Mouse (Mus musculus) embryonic facial prominence, embryonic 10.5 days (tissue): ENCODE measurements around the gene Nup85. TPM values are rescaled to one million over a fixed set of nuclear protein-coding genes. Genes with fewer than 3 reads are reported as not detected.

Experiments
- DNase-seq: peaks from one replicate; pipeline ENCODE4 v3.0.0-alpha.2; 2017; ENCODE audit warnings: low spot score
- H3K27ac ChIP-seq: fragments of 300-500 bp; sonication (generic); replicated peaks from 2 replicates; pipeline ENCODE4 v1.5.1; 2016; ENCODE audit warnings: mild to moderate bottlenecking
- H3K27me3 ChIP-seq: fragments of 300-500 bp; sonication (generic); replicated peaks from 2 replicates; pipeline ENCODE4 v1.6.1; 2016; ENCODE audit warnings: low read depth, mild to moderate bottlenecking; ENCODE audit not compliant: poor library complexity, severe bottlenecking
- H3K36me3 ChIP-seq: fragments of 300-500 bp; sonication (generic); replicated peaks from 2 replicates; pipeline ENCODE4 v1.6.1; 2016; ENCODE audit warnings: mild to moderate bottlenecking, moderate library complexity
- H3K4me1 ChIP-seq: fragments of 300-500 bp; sonication (generic); 2 replicates; pipeline ENCODE4 v1.6.1; 2016
- H3K4me3 ChIP-seq: fragments of 300-500 bp; sonication (generic); 2 replicates; pipeline ENCODE4 v1.5.1; 2016; ENCODE audit warnings: mild to moderate bottlenecking, moderate library complexity
- H3K9me3 ChIP-seq: fragments of 300-500 bp; sonication (generic); 2 replicates; pipeline ENCODE4 v1.6.1; 2016; ENCODE audit warnings: mild to moderate bottlenecking
- WGBS: fragments of 180-500 bp; shearing (Covaris S2); methylation state at CpG from one replicate; pipeline ENCODE4 v1.1.7; 2016; 5-methylcytosine and 5-hydroxymethylcytosine counted together
- polyA plus RNA-seq: library from polyadenylated mRNA; unstranded; fragments of >200 nt; fragmentation: Nextera tagmentation; extraction: Ambion mirVana; gene quantifications from 2 replicates; pipeline ENCODE4 v1.2.1, GENCODE M21; 2016

The Nup85 gene
- polyA plus RNA-seq, 1 experiment from 2014 or later = 252 TPM

DNA sequence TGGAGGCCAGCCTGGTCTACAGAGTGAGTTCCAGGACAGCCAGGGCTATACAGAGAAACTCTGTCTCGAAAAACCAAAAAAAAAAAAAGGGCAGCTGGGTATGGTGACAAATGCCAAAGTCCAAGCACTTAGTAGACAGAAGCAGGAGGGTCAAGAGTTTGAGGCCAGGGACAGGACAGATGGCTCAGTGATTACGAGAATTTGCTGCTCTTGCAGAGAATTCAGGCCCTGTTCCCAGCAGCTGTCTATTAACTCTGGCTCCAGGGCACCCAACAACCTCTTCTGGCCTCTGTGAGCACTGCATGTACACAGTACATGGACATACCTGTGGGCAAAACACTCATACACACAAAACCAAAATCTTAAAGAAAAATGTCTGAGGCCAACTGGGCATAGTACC is 53.8 kb downstream of the Nup85 start:
- H3K4me1 ChIP-seq = peaks cover 9% of the 10 kb centered on the region
- H3K27ac ChIP-seq = no peak overlapping the region
- H3K36me3 ChIP-seq = peaks cover 76% of the 10 kb centered on the region
- H3K27me3 ChIP-seq = no peaks in the 10 kb centered on the region
- no peak overlapping the region for H3K4me3 ChIP-seq
- H3K9me3 ChIP-seq = no peaks in the 10 kb centered on the region
- WGBS = 80% methylated on average over 2 of the region's 2 CpGs
- no peak for DNase-seq

DNA sequence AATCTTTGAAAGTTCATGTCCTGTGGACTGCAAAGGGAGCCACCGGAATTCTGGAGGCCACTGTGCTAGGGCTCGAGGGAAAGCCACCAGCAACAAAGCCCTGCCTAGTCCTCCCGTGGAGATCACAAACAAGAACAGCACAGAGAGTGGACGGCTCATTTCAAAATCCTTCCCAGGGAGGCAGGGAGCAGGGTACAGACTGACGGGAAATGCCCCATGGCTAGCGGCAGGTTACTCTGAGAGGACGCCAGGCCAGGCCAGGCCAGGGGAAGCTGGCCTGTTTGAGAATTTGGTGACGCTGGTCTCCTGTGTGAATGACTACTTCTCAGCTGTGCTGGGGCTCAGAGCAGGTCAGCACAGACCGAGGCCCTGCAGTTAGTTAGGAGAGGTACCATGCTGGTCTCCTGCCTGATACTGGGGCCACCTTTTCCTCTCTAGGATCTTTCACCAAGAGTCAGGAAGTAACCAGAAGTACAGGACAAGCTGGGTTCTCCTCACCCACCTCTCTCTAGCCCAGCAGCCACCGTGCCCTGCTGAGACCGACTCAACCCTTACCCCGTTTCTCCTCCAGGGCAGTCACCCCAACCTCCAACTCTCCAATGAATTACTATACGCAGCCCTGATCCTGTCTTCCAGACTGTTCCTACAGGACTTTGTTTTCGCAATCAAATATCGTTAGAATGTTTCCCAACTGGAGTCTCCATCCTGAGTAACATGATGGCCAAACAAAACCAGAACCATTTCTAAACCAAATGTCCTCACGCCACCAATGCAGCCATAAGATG is 54.7 kb downstream of the Nup85 start:
- H3K9me3 ChIP-seq = no peaks in the 10 kb centered on the region
- H3K4me3 ChIP-seq = no peak overlapping the region
- DNase-seq = no peak
- no peaks in the 10 kb centered on the region for H3K4me1 ChIP-seq
- WGBS = 89% methylated on average over 16 of the region's 16 CpGs
- no peak overlapping the region for H3K27ac ChIP-seq
- peaks cover 84% of the 10 kb centered on the region for H3K36me3 ChIP-seq
- no peaks in the 10 kb centered on the region for H3K27me3 ChIP-seq

DNA sequence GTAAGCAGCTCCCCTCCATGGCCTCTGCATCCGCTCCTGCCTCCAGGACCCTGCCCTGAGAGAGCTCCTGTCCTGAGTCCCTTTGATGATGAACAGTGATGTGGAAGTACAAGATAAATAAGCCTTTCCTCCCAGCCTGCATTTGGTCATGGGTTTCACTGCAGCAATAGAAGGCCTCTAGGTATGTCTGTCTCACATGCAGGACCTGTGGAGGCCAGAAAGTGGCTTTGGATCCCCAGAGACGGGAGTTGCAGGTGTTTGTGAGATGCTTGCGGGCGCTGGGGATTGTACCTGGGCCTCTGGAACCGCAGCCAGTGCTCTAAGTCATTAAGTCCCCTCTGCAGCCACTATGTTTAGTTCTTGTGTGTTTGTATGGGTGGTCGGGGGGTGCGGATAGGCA is 55.7 kb downstream of the Nup85 start:
- H3K4me3 ChIP-seq = no peak overlapping the region
- WGBS = 93% methylated on average over 7 of the region's 7 CpGs
- no peak overlapping the region for H3K27ac ChIP-seq
- no peak for DNase-seq
- peaks cover 75% of the 10 kb centered on the region for H3K36me3 ChIP-seq
- no peaks in the 10 kb centered on the region for H3K9me3 ChIP-seq
- H3K4me1 ChIP-seq = no peaks in the 10 kb centered on the region
- no peaks in the 10 kb centered on the region for H3K27me3 ChIP-seq

DNA sequence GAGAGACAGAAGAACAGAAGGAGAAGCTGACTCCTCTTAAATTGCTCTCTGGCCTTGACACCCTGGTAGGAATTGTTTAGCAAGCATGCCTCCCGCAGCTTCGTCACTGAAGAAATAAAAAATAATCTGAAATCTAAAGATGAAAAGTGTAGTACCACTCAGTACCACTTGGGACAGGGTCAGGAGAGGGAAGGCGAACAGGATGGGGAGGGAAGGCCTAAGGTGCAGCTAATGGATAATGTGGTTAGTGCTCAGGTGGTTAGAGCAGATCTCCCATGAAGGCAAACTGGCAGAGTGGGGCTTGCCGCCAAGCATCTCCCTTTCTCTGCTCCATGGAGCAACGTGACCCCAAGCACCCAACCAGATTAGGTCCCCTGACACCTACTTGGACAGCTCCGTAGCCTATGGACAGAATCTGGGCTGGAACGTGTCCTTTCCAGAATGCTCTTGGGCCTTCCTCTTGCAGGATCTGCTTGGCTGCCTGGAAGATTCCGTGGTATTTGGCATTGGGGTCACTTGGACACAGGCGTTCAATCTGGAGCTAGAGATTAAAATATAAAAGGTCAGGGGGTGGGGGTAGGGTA is 59.3 kb downstream of the Nup85 start:
- Histone ChIP-seq H3K9me3 (no peaks in the 10 kb centered on the region), H3K27ac (no peak overlapping the region), H3K4me3 (no peak overlapping the region), H3K4me1 (peaks cover 13% of the 10 kb centered on the region), H3K36me3 (peaks cover 52% of the 10 kb centered on the region), H3K27me3 (no peaks in the 10 kb centered on the region)
- WGBS = 79% methylated on average over 9 of the region's 9 CpGs
- DNase-seq = no peak

DNA sequence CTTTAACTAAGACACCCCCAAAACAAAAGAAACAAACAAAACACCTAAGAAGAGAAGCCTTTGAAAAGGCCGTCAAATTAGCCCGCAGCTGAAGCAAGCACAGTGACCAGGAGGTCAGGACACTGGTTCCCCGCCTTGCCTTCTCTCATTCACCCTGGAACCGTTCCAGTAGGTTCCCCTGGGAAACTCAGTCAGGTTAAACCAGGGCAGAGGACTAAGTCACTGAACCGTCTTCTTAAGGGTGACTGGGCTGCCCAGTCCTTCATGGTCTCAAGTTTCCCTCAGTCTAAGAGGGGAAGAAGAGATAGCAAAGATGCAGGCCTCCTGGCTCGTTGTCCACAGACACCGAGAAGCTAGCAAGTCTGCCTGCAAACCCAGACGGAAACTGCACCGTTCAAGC is 61.6 kb downstream of the Nup85 start:
- H3K9me3 ChIP-seq = no peaks in the 10 kb centered on the region
- H3K27me3 ChIP-seq = no peaks in the 10 kb centered on the region
- peak overlapping the region; percentile 16; the same call in 1 of the 2 replicates for H3K4me3 ChIP-seq
- WGBS = 83% methylated on average over 9 of the region's 9 CpGs
- DNase-seq = no peak
- peaks cover 33% of the 10 kb centered on the region for H3K36me3 ChIP-seq
- peaks cover 15% of the 10 kb centered on the region for H3K4me1 ChIP-seq
- no peak overlapping the region for H3K27ac ChIP-seq

DNA sequence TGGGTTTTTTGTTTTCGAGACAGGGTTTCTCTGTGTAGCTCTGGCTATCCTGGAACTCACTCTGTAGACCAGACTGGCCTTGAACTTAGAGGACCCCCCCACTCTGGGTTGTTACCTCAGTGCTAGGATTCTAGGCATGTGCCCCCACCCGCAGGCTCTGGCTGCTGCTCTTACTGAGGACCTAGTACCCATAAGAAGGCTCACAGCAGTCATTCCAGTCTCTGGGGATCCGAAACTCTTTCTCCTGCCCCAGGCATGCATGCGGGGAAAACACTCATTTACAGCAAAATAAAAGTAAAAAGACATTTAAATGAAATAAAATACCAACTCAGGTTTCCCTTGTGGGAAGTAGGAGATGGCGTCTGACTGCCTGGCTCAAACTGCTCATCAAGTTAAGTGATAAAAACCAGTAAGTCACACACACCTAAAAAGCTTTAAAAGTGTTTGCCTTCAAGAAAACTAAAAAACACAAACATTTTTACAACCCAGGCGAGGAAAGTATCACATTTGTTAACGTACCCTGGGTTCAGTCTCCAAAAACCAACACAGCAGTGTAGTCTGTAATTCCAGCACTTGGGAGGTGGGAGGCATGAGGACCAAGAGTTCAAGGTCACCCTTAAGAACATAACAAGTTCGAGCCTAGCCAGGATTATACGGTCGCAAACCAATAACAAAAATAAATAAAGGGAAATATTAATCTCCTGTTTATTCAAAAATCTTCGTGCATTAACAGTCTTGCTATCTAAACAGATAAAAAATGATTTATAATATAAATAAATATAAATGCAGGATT is 62.8 kb downstream of the Nup85 start:
- H3K27ac ChIP-seq = 0 out of 2 replicates have a peak overlapping the region, but pooled peaks have one; percentile 81
- no peaks in the 10 kb centered on the region for H3K27me3 ChIP-seq
- peaks cover 15% of the 10 kb centered on the region for H3K4me1 ChIP-seq
- peaks cover 22% of the 10 kb centered on the region for H3K36me3 ChIP-seq
- DNase-seq = no peak
- peak overlapping the region; percentile 85 for H3K4me3 ChIP-seq
- no peaks in the 10 kb centered on the region for H3K9me3 ChIP-seq
- WGBS = 54% methylated on average over 11 of the region's 11 CpGs

DNA sequence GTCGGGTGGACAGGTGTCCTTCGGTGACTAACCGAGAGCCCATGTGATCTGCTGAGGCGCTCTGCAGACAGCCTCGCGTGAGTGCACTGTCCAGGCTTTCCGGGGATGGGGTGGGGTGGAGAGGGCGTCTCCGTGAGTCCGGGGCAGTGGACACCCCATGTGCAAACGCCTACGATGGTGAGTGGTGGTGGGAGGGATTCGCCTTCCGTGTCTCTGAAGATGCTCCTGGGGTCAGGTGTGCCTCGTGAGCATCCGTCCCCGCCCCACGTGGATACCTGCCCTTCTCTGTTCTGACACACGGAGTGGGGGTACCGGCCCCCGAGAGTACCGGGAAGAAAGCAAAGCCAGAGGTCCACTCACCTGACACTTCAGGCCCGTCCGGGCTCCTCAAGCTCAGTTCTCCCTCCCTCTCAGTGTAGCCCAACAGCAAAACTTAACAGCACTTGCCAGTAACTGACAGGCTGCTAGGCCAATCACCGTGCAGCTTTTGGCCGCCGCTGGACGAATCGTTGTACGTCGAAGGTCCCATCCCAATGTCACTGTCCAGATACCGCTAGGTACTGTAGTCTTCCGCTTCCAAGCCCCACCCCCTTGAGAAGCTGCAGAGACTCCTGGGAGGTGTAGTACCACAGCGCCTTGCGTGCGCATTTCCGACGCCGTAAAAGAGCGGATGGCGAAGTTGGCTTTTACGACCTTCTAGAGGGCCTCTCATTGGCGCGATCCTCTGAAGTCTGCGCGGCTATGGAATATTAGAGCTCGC is 63.7 kb downstream of the Nup85 start, which contains the start of gene Slc25a19:
Gene Slc25a19 (minus strand): TSS at position 591 of the 760 bp plus-strand sequence.
- Histone ChIP-seq H3K27ac (peak within 1 kb of the TSS; percentile 82), H3K4me1 (peaks cover 15% of the 10 kb centered on the region), H3K36me3 (peaks cover 14% of the 10 kb centered on the region), H3K27me3 (no peaks in the 10 kb centered on the region), H3K4me3 (peak within 1 kb of the TSS; percentile 85), H3K9me3 (no peaks in the 10 kb centered on the region)
- WGBS = under 1% methylated on average over 47 of the region's 47 CpGs
- peak; percentile 98 for DNase-seq

DNA sequence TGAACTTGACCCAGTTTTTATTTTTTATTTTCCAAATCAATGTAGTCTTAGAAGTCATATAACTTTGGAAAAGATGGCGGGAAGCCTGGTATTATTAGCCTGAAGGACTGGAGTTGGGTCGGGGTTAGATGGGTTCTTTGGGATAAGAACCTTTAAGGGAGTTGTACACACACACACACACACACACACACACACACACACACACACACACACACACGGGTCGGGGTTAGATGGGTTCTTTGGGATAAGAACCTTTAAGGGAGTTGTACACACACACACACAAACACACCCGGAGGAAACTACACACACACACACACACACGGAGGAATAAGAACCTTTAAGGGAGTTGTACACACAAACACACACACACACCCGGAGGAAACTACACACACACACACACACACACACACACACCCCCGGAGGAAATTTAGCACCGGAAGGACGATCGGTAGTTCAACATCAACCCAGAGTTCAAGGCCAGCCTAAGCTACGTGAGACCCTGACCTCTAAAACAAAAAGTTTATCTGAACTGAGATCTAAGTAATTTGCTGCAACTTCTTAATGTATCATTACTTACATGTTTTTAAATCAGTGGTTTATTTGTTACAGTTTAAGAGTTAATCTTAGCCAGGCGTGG is 64.3 kb downstream of the Nup85 start:
- H3K4me1 ChIP-seq = peaks cover 15% of the 10 kb centered on the region
- no peaks in the 10 kb centered on the region for H3K27me3 ChIP-seq
- H3K9me3 ChIP-seq = no peaks in the 10 kb centered on the region
- peaks cover 7% of the 10 kb centered on the region; the same call in 1 of the 2 replicates for H3K36me3 ChIP-seq
- peak overlapping the region; percentile 82 for H3K27ac ChIP-seq
- DNase-seq = no peak
- WGBS = 54% methylated on average over 13 of the region's 13 CpGs
- H3K4me3 ChIP-seq = peak overlapping the region; percentile 85

DNA sequence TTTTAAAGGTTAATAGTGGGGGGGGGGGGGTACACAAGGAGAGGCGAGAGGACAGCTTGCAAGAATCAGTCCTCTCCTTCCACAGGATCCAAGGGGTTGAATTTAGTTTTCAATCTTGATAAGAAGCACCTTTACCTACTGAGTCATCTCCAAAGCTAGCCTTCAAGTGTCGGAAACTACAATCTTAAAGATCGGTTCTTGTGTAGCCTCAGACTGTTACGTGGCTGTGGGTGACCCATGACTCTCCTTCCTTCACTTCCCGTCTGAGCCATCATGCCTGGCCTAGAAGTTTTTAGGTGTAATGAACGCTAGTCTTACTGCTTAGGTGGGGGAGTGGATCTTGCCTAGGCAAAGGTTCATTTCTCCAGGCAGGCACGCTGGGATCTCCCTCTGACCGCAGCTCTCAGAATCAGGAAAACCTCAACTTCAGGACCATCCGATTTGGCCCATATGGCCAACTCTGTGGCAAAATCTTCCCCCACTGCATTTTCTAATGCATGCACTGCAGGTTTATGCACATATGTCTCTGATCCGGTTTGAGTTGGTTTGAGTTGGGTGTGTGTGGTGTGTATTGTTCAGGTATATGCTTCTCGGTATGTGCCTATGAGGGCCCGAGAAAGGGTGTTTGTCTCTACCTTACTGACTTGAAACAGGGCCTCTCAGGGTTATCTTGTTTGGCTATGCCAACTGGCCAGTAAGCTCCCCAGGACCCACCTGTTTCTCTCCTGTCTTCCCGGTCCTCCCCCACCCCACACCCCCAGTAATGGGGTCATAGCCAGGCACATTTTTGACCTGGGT is 65.7 kb downstream of the Nup85 start:
- 88% methylated on average over 13 of the region's 13 CpGs for WGBS
- Histone ChIP-seq H3K36me3 (0 out of 2 replicates have a peak, but pooled peaks cover 4% of the 10 kb centered on the region), H3K27me3 (no peaks in the 10 kb centered on the region), H3K4me1 (peaks cover 15% of the 10 kb centered on the region), H3K4me3 (no peak overlapping the region), H3K27ac (no peak overlapping the region), H3K9me3 (no peaks in the 10 kb centered on the region)
- DNase-seq = no peak

DNA sequence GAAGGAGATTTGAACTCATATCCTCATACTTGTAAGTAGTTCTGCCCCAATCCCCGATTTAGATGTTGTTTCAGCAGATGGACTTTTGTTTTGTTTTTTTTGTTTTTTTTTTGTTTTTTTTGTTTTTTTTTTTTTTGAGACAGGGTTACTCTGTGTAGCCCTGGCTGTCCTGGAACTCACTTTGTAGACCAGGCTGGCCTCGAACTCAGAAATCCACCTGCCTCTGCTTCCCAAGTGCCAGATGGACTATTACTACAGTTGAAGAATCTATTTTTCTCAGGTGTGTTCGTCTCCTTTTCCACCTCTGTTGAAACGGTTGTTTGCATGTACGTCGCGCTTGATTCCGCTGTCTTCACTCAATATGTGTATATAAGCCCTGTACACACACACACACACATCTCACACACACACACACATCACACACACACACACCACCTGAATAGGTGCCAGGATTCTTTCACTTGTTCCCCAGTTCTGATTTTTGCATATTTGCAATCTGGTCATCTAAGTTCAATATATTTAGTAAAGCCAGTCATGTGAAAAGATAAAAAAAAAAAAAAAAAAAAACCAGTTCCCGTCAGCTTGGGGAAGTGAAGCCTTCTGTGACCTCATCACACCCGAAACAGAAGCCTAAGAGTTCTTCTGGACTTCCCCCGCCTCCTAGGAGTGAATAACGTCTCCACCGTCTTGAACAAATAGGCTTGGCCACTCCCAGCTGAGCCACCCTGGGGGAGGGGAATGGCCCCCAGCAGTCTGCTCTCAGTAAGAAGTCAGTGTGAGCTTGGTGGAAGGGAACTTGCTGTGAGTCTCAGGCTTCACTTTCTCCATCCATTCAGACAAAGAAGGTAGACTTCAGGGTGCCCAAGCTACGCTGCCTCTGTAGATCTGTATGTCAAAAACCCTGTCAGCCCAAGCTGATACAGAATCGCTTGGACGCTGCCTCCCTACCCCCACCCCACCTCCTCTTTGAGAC is 66.6 kb downstream of the Nup85 start:
- no peaks in the 10 kb centered on the region for H3K36me3 ChIP-seq
- no peak overlapping the region for H3K27ac ChIP-seq
- H3K4me1 ChIP-seq = peaks cover 15% of the 10 kb centered on the region
- no peaks in the 10 kb centered on the region for H3K9me3 ChIP-seq
- DNase-seq = no peak
- 49% methylated on average over 16 of the region's 16 CpGs for WGBS
- no peaks in the 10 kb centered on the region for H3K27me3 ChIP-seq
- H3K4me3 ChIP-seq = peak overlapping the region; percentile 6; the same call in 1 of the 2 replicates
